Mouse (Mus musculus) 3134 (cell line): Measurements from ENCODE around the gene Dpf2.
A peak's percentile ranks its signal among the peaks of the same experiment; 100 is the strongest.
"Not testable (repeated sequence)": the region's sequence is repeated elsewhere in the genome, so short reads cannot be mapped to it uniquely, and the experiment has no call there.

ENCODE experiments used
- DNase-seq: peaks from one replicate; pipeline ENCODE4 v3.0.0-alpha.2; 2011; ENCODE audit warnings: low spot score; ENCODE audit not compliant: insufficient read length; ENCODE audit errors: extremely low read depth

Gene Dpf2

GRCm38 (mm10) chr19:5894002-5894678 lies 18.7 kb downstream of the Dpf2 start, which contains the start of gene Tigd3:
Gene Tigd3, minus strand, starts transcription at chr19:5894149.
- peak; percentile 75 for DNase-seq

- no peak for DNase-seq
These were observed 19.4 kb downstream of the Dpf2 start for GRCm38 (mm10) chr19:5893282-5894001.

GRCm38 (mm10) chr19:5892735-5893134 lies 20.1 kb downstream of the Dpf2 start:
- no peak for DNase-seq

GRCm38 (mm10) chr19:5892262-5892661 lies 20.5 kb downstream of the Dpf2 start:
- no peak for DNase-seq

GRCm38 (mm10) chr19:5891521-5892258 lies 21.1 kb downstream of the Dpf2 start:
- DNase-seq = no peak

- no peak for DNase-seq
These were observed 23.6 kb downstream of the Dpf2 start for GRCm38 (mm10) chr19:5889211-5889610.

GRCm38 (mm10) chr19:5887234-5887815 lies 25.5 kb downstream of the Dpf2 start:
- no peak for DNase-seq

- no peak for DNase-seq
These were observed 27.0 kb downstream of the Dpf2 start for GRCm38 (mm10) chr19:5885838-5886237.

GRCm38 (mm10) chr19:5883935-5884334 lies 28.9 kb downstream of the Dpf2 start:
- DNase-seq = no peak

GRCm38 (mm10) chr19:5882079-5882478 lies 30.7 kb downstream of the Dpf2 start:
- not testable (repeated sequence) for DNase-seq

GRCm38 (mm10) chr19:5881155-5881554 lies 31.7 kb downstream of the Dpf2 start:
- DNase-seq = no peak

- no peak for DNase-seq
These were observed 33.1 kb downstream of the Dpf2 start for GRCm38 (mm10) chr19:5879735-5880134.

- DNase-seq = no peak
These were observed 33.9 kb downstream of the Dpf2 start for GRCm38 (mm10) chr19:5878916-5879315.

- no peak for DNase-seq
These were observed 34.5 kb downstream of the Dpf2 start for GRCm38 (mm10) chr19:5878362-5878722.

GRCm38 (mm10) chr19:5877618-5878361 lies 35.0 kb downstream of the Dpf2 start, which contains the start of gene Slc25a45:
Gene Slc25a45, plus strand, starts transcription at chr19:5877808.
- peak; percentile 84 for DNase-seq

GRCm38 (mm10) chr19:5874969-5875480 lies 37.8 kb downstream of the Dpf2 start, which contains the start of gene Frmd8:
Gene Frmd8, minus strand, starts transcription at chr19:5875274.
- peak; percentile 87 for DNase-seq

GRCm38 (mm10) chr19:5874391-5874968 lies 38.3 kb downstream of the Dpf2 start:
- no peak for DNase-seq

GRCm38 (mm10) chr19:5872931-5873556 lies 39.8 kb downstream of the Dpf2 start:
- no peak for DNase-seq

GRCm38 (mm10) chr19:5872528-5872927 lies 40.3 kb downstream of the Dpf2 start:
- DNase-seq = no peak
